Mouse (Mus musculus) thymus, adult 2 months (tissue): Measurements from ENCODE around the gene Twsg1. TPM values are rescaled to one million over a fixed set of nuclear protein-coding genes. Genes with fewer than 3 reads are reported as not detected.

Experiments
- DNase-seq: peaks from one replicate; pipeline ENCODE4 v3.0.0; 2021
- H3K27ac ChIP-seq: fragments of 200-500 bp; 2 replicates; pipeline ENCODE4 v1.5.1; 2012; ENCODE audit warnings: low read length, control low read depth; ENCODE audit not compliant: control insufficient read depth, insufficient read depth
- H3K27me3 ChIP-seq: fragments of 200-500 bp; 2 replicates; pipeline ENCODE4 v1.6.1; 2012; ENCODE audit warnings: mild to moderate bottlenecking, low read length, moderate library complexity, mixed read lengths; ENCODE audit not compliant: control insufficient read depth, insufficient read depth
- H3K36me3 ChIP-seq: fragments of 200-500 bp; 2 replicates; pipeline ENCODE4 v1.6.1; 2012; ENCODE audit warnings: mild to moderate bottlenecking, low read length, moderate library complexity; ENCODE audit not compliant: control insufficient read depth, insufficient read depth
- H3K4me1 ChIP-seq: fragments of 200-500 bp; replicated peaks from 2 replicates; pipeline ENCODE4 v1.6.1; 2012; ENCODE audit warnings: low read length; ENCODE audit not compliant: control insufficient read depth, insufficient read depth
- H3K4me3 ChIP-seq: fragments of 200-500 bp; 2 replicates; pipeline ENCODE4 v1.5.1; 2012; ENCODE audit warnings: mild to moderate bottlenecking, low read length, control low read depth, moderate library complexity; ENCODE audit not compliant: control insufficient read depth, insufficient read depth
- CTCF ChIP-seq: fragments of 200-500 bp; IDR thresholded peaks from 2 replicates; pipeline ENCODE4 v1.5.1; 2012; ENCODE audit warnings: mild to moderate bottlenecking, control low read depth, low read length, moderate library complexity, borderline replicate concordance; ENCODE audit not compliant: control insufficient read depth, poor library complexity, insufficient read depth; ENCODE audit errors: extremely low read depth
- POLR2A ChIP-seq: fragments of 200-500 bp; IDR thresholded peaks from 2 replicates; pipeline ENCODE4 v1.6.1; 2012; ENCODE audit warnings: mild to moderate bottlenecking, low read length, control low read depth, moderate library complexity; ENCODE audit not compliant: control insufficient read depth, poor library complexity, insufficient read depth; ENCODE audit errors: extremely low read depth
- WGBS: fragments of 180-500 bp; shearing (Covaris S2); methylation state at CpG from one replicate; pipeline ENCODE4 v1.1.7; 2018; 5-methylcytosine and 5-hydroxymethylcytosine counted together
- polyA plus RNA-seq: library from polyadenylated mRNA; depleted of rRNA; stranded (reverse); fragments of >200 nt; gene quantifications from 2 replicates; pipeline ENCODE4 v1.2.3, GENCODE M21; 2012

Gene Twsg1
- polyA plus RNA-seq, 1 experiment = 35.2 TPM

GRCm38 (mm10) chr17:65929319-65929978 lies 21.6 kb downstream of the Twsg1 start:
- TF ChIP-seq CTCF (no peak), POLR2A (no peak)
- DNase-seq = no peak
- H3K36me3 ChIP-seq = peaks cover 12% of the 10 kb centered on the region
- 44% methylated on average over 22 of the region's 22 CpGs for WGBS
- no peak overlapping the region for H3K4me3 ChIP-seq
- H3K27me3 ChIP-seq = no peaks in the 10 kb centered on the region
- H3K4me1 ChIP-seq = peaks cover 11% of the 10 kb centered on the region
- H3K27ac ChIP-seq = no peak overlapping the region

- Histone ChIP-seq H3K27me3 (no peaks in the 10 kb centered on the region), H3K36me3 (peaks cover 12% of the 10 kb centered on the region), H3K4me1 (peaks cover 11% of the 10 kb centered on the region), H3K4me3 (no peak overlapping the region), H3K27ac (no peak overlapping the region)
- no peak for TF ChIP-seq POLR2A
- no peak for TF ChIP-seq CTCF
- 93% methylated on average over 4 of the region's 4 CpGs for WGBS
- DNase-seq = no peak
Observed at GRCm38 (mm10) chr17:65927077-65927476, 23.9 kb downstream of the Twsg1 start.

- TF ChIP-seq POLR2A (no peak), CTCF (no peak)
- DNase-seq = no peak
- H3K36me3 ChIP-seq = peaks cover 12% of the 10 kb centered on the region
- H3K27me3 ChIP-seq = no peaks in the 10 kb centered on the region
- H3K27ac ChIP-seq = no peak overlapping the region
- no peak overlapping the region for H3K4me3 ChIP-seq
- WGBS = 85% methylated on average over 5 of the region's 5 CpGs
- peaks cover 1% of the 10 kb centered on the region for H3K4me1 ChIP-seq
Observed at GRCm38 (mm10) chr17:65924218-65924617, 26.8 kb downstream of the Twsg1 start.

GRCm38 (mm10) chr17:65921975-65922374 lies 29.1 kb downstream of the Twsg1 start:
- DNase-seq = no peak
- WGBS = 96% methylated on average over 6 of the region's 6 CpGs
- TF ChIP-seq CTCF (no peak), POLR2A (no peak)
- Histone ChIP-seq H3K36me3 (peaks cover 11% of the 10 kb centered on the region), H3K27me3 (no peaks in the 10 kb centered on the region), H3K27ac (no peak overlapping the region), H3K4me1 (no peaks in the 10 kb centered on the region), H3K4me3 (no peak overlapping the region)

- WGBS = 82% methylated on average over 3 of the region's 3 CpGs
- H3K27ac ChIP-seq = no peak overlapping the region
Observed at GRCm38 (mm10) chr17:65919235-65919634, 31.8 kb downstream of the Twsg1 start.

GRCm38 (mm10) chr17:65916135-65916668 lies 34.8 kb downstream of the Twsg1 start:
- no peak for DNase-seq
- Histone ChIP-seq H3K36me3 (no peaks in the 10 kb centered on the region), H3K4me1 (no peaks in the 10 kb centered on the region), H3K4me3 (no peak overlapping the region), H3K27me3 (no peaks in the 10 kb centered on the region), H3K27ac (no peak overlapping the region)
- 85% methylated on average over 8 of the region's 8 CpGs for WGBS
- TF ChIP-seq CTCF (no peak), POLR2A (no peak)

More at GRCm38 (mm10) chr17:65919235-65919634, 31.8 kb downstream of the Twsg1 start:
- no peaks in the 10 kb centered on the region for H3K4me1 ChIP-seq
- TF ChIP-seq POLR2A = no peak
- TF ChIP-seq CTCF = no peak
- no peaks in the 10 kb centered on the region; the same call in 1 of the 2 replicates for H3K36me3 ChIP-seq
- H3K27me3 ChIP-seq = no peaks in the 10 kb centered on the region
- DNase-seq = no peak
- no peak overlapping the region for H3K4me3 ChIP-seq

GRCm38 (mm10) chr17:65914083-65914482 lies 36.9 kb downstream of the Twsg1 start:
- Histone ChIP-seq H3K4me3 (no peak overlapping the region), H3K36me3 (no peaks in the 10 kb centered on the region), H3K27me3 (no peaks in the 10 kb centered on the region), H3K27ac (no peak overlapping the region), H3K4me1 (no peaks in the 10 kb centered on the region)
- no peak for DNase-seq
- WGBS = 92% methylated on average over 6 of the region's 6 CpGs
- TF ChIP-seq CTCF (no peak), POLR2A (no peak)

- Histone ChIP-seq H3K27ac (no peak overlapping the region), H3K4me1 (no peaks in the 10 kb centered on the region), H3K27me3 (no peaks in the 10 kb centered on the region), H3K4me3 (no peak overlapping the region), H3K36me3 (no peaks in the 10 kb centered on the region)
- TF ChIP-seq CTCF (no peak), POLR2A (no peak)
- no peak for DNase-seq
- 25% methylated on average over 2 of the region's 2 CpGs for WGBS
Observed at GRCm38 (mm10) chr17:65912202-65912601, 38.8 kb downstream of the Twsg1 start.
